Comparison of ENCODE assay signal across 13 mouse cellular contexts in the genomic region with DNA sequence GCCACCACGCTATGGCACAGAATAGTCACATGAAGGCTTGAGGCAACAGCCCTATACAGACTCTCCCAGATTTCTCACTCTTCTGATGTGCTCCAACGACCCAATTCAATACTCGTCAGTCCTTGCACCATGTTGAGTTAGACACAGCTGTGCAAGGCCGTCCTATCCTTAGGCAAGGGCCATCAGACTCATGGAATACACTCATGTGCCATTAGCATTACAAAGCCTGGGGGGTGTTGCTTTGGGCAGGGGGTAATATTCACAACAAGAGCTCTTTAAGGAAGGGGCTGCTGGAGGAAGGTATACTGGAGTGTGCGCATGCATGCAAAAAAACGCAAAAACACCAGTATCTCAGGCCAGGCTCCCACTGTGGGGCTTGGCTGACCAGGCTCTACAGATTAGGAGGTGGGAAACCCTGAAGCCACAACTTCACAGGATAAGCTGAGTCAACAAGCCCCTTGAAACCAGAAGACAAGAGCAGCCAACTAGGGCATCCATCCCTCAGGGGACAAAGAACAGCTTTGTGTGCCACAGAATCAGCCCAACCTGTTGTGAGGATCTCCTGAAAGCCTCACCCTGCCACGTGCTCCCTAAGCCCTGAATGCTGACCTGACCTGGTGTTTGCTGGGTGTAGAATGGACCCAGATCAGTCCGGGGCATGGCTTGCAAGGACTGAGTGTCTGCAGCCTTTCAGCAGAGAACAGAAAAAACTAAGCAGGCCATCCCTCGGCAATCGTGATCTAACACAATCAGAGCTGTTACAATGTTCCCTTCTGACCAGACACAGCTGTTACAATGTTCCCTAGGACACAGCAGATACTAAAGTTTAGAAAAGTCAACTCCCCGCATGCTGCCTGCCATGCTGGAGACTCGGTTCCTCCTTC.
A peak's percentile ranks its signal among the peaks of the same experiment; 100 is the strongest.
DNase-seq lines count a peak whose midpoint lies in the region; ATAC-seq lines count a peak whose summit lies in the region.
"Had no signal": no experiment of that assay in that cellular context is flagged by ENCODE, and none has a peak within 500 bp of the region (broad histone marks: within the 10 kb centered on the region; RNA-seq: fewer than 3 reads in every experiment).

No protein-coding gene starts in this region.

- peaks cover 5% of the 10 kb centered on the region for H3K9me3 ChIP-seq in heart, embryonic 11.5 days (replicated peaks; ENCODE audit: control insufficient read depth, low read length)
- peaks cover 8% of the 10 kb centered on the region for H3K9me3 ChIP-seq in limb, embryonic 13.5 days
- no peaks in the 10 kb centered on the region for H3K9me3 ChIP-seq in limb, embryonic 10.5 days (replicated peaks)
- 0 out of 2 replicates have a peak, but pooled peaks cover 8% of the 10 kb centered on the region for H3K9me3 ChIP-seq in limb, embryonic 15.5 days

- no peak overlapping the region for H3K9ac ChIP-seq in heart, embryonic 11.5 days (ENCODE audit: low read depth, low read length)
- H3K9ac ChIP-seq in limb, embryonic 13.5 days: no peak overlapping the region
- no peak overlapping the region for H3K9ac ChIP-seq in limb, embryonic 15.5 days
- H3K9ac ChIP-seq: liver, embryonic 14.5 days had no signal

- no peak overlapping the region for H3K4me2 ChIP-seq in heart, embryonic 11.5 days
- H3K4me2 ChIP-seq in limb, embryonic 13.5 days (replicated peaks): no peak overlapping the region
- H3K4me2 ChIP-seq in limb, embryonic 15.5 days: no peak overlapping the region

- ATAC-seq in heart, embryonic 11.5 days (replicated peaks; ENCODE audit: insufficient number of reproducible peaks, low FRiP score, low TSS enrichment): no peak
- no peak for ATAC-seq in limb, embryonic 13.5 days (ENCODE audit: low FRiP score, low read depth)
- ATAC-seq in limb, embryonic 15.5 days (ENCODE audit: insufficient number of reproducible peaks, low FRiP score, low TSS enrichment, low read depth): no peak
- ATAC-seq: inflammation-experienced regulatory T-cells, adult 6 months had no signal

- H3K27ac ChIP-seq in heart, embryonic 11.5 days (ENCODE audit: low read depth, low read length): peak overlapping the region; percentile 60; the same call in 1 of the 2 replicates
- H3K27ac ChIP-seq in limb, embryonic 13.5 days: peak overlapping the region; percentile 28; the same call in 1 of the 2 replicates
- H3K27ac ChIP-seq in limb, embryonic 10.5 days: no peak overlapping the region
- H3K27ac ChIP-seq in limb, embryonic 15.5 days: peak overlapping the region; percentile 69
- H3K27ac ChIP-seq: liver, embryonic 14.5 days had no signal

- no peaks in the 10 kb centered on the region for H3K27me3 ChIP-seq in heart, embryonic 11.5 days (ENCODE audit: control insufficient read depth, insufficient read depth, low read length)
- H3K27me3 ChIP-seq in limb, embryonic 13.5 days: no peaks in the 10 kb centered on the region
- no peaks in the 10 kb centered on the region for H3K27me3 ChIP-seq in limb, embryonic 10.5 days (ENCODE audit: low read depth, poor library complexity, severe bottlenecking)
- no peaks in the 10 kb centered on the region for H3K27me3 ChIP-seq in limb, embryonic 15.5 days

- DNase-seq in heart, adult 11 months: no peak
- DNase-seq in limb, embryonic 10.5 days (ENCODE audit: low spot score): no peak
- DNase-seq in ES-CJ7 (ENCODE audit: low read depth, low spot score): peak; percentile 60
- no peak for DNase-seq in adrenal gland, adult 18-20 months (ENCODE audit: low spot score in 2 of 2)
- DNase-seq in thymus, postnatal 14 days: no peak
- DNase-seq: cerebellum, postnatal 25 days; gastrocnemius, postnatal 14 days; layer of hippocampus, adult 9-11 months had no signal

- H3K4me3 ChIP-seq in heart, embryonic 11.5 days (ENCODE audit: low read depth, low read length): no peak overlapping the region
- no peak overlapping the region for H3K4me3 ChIP-seq in limb, embryonic 13.5 days
- no peak overlapping the region for H3K4me3 ChIP-seq in limb, embryonic 10.5 days
- H3K4me3 ChIP-seq in limb, embryonic 15.5 days: no peak overlapping the region

- H3K36me3 ChIP-seq in heart, embryonic 11.5 days (ENCODE audit: control insufficient read depth, insufficient read depth, low read length): peaks cover 16% of the 10 kb centered on the region
- H3K36me3 ChIP-seq in limb, embryonic 13.5 days: peaks cover 4% of the 10 kb centered on the region
- peaks cover 38% of the 10 kb centered on the region for H3K36me3 ChIP-seq in limb, embryonic 10.5 days
- no peaks in the 10 kb centered on the region; the same call in 1 of the 2 replicates for H3K36me3 ChIP-seq in limb, embryonic 15.5 days

- 63% methylated on average over 12 of the region's 12 CpGs for WGBS in heart, embryonic 11.5 days (ENCODE audit: insufficient replicate concordance)
- 81% methylated on average over 12 of the region's 12 CpGs for WGBS in limb, embryonic 13.5 days
- WGBS in limb, embryonic 10.5 days: 80% methylated on average over 12 of the region's 12 CpGs
- WGBS in limb, embryonic 15.5 days: 76% methylated on average over 12 of the region's 12 CpGs

- peaks cover 16% of the 10 kb centered on the region for H3K4me1 ChIP-seq in heart, embryonic 11.5 days (ENCODE audit: control insufficient read depth, insufficient read depth, low read length)
- peaks cover 18% of the 10 kb centered on the region; the same call in 1 of the 2 replicates for H3K4me1 ChIP-seq in limb, embryonic 13.5 days
- H3K4me1 ChIP-seq in limb, embryonic 10.5 days: 0 out of 2 replicates have a peak, but pooled peaks cover 3% of the 10 kb centered on the region
- peaks cover 6% of the 10 kb centered on the region; the same call in 1 of the 2 replicates for H3K4me1 ChIP-seq in limb, embryonic 15.5 days
